Mouse (Mus musculus) stomach, postnatal 0 days (tissue): ENCODE data around the gene Lactb. TPM values are rescaled to one million over a fixed set of nuclear protein-coding genes. Genes with fewer than 3 reads are reported as not detected.
"Not testable (repeated sequence)": the region's sequence is repeated elsewhere in the genome, so short reads cannot be mapped to it uniquely, and the experiment has no call there.

Experiments used
- ATAC-seq: fragments of 200-750 bp; cut with Nextera tagmentation; 2 replicates; pipeline ENCODE4 v1.8.0; 2017; ENCODE audit not compliant: low FRiP score, low TSS enrichment
- DNase-seq: peaks from one replicate; pipeline ENCODE4 v3.0.0-alpha.2; 2016; ENCODE audit warnings: low spot score
- H3K27ac ChIP-seq: fragments of 300-500 bp; sonication (generic); replicated peaks from 2 replicates; pipeline ENCODE4 v1.5.1; 2014; ENCODE audit warnings: mild to moderate bottlenecking, control low read depth
- H3K27me3 ChIP-seq: fragments of 300-500 bp; sonication (generic); 2 replicates; pipeline ENCODE4 v1.6.1; 2014; ENCODE audit warnings: low read length; ENCODE audit not compliant: control insufficient read depth, insufficient read depth
- H3K36me3 ChIP-seq: fragments of 300-500 bp; sonication (generic); 2 replicates; pipeline ENCODE4 v1.6.1; 2014; ENCODE audit warnings: low read length, mixed read lengths; ENCODE audit not compliant: control insufficient read depth, insufficient read depth
- H3K4me1 ChIP-seq: fragments of 300-500 bp; sonication (generic); replicated peaks from 2 replicates; pipeline ENCODE4 v1.6.1; 2014; ENCODE audit warnings: antibody characterized with exemption; ENCODE audit not compliant: control insufficient read depth, insufficient read depth
- H3K4me2 ChIP-seq: fragments of 300-500 bp; sonication (generic); replicated peaks from 2 replicates; pipeline ENCODE4 v1.6.1; 2014; ENCODE audit warnings: low read depth, mild to moderate bottlenecking, control low read depth, moderate library complexity
- H3K4me3 ChIP-seq: fragments of 300-500 bp; sonication (generic); 2 replicates; pipeline ENCODE4 v1.5.1; 2014; ENCODE audit warnings: low read depth, low read length, control low read depth
- H3K9ac ChIP-seq: fragments of 300-500 bp; sonication (generic); 2 replicates; pipeline ENCODE4 v1.6.1; 2014; ENCODE audit warnings: mild to moderate bottlenecking, low read length, control low read depth, mixed read lengths
- H3K9me3 ChIP-seq: fragments of 300-500 bp; sonication (generic); 2 replicates; pipeline ENCODE4 v1.6.1; 2016; ENCODE audit warnings: low read length; ENCODE audit not compliant: control insufficient read depth
- CTCF ChIP-seq: IDR thresholded peaks from 2 replicates; pipeline ENCODE4 v1.5.1; 2016; ENCODE audit warnings: antibody characterized with exemption, low read depth, mild to moderate bottlenecking, moderate library complexity
- EP300 ChIP-seq: optimal IDR thresholded peaks from 2 replicates; pipeline ENCODE3; 2016; ENCODE audit warnings: antibody characterized with exemption
- WGBS: fragments of 180-500 bp; shearing (Covaris S2); extraction: QIAGEN DNeasy Blood & Tissue Kit; methylation state at CpG from one replicate; pipeline ENCODE4 v1.1.7; 2014; 5-methylcytosine and 5-hydroxymethylcytosine counted together
- polyA plus RNA-seq: library from polyadenylated mRNA; unstranded; fragments of >200 nt; fragmentation: Nextera tagmentation; extraction: Ambion mirVana; gene quantifications from 2 replicates; pipeline ENCODE4 v1.2.1, GENCODE M21; 2015

Lactb gene
- polyA plus RNA-seq, 1 experiment from 2014 or later = 12.2 TPM

DNA sequence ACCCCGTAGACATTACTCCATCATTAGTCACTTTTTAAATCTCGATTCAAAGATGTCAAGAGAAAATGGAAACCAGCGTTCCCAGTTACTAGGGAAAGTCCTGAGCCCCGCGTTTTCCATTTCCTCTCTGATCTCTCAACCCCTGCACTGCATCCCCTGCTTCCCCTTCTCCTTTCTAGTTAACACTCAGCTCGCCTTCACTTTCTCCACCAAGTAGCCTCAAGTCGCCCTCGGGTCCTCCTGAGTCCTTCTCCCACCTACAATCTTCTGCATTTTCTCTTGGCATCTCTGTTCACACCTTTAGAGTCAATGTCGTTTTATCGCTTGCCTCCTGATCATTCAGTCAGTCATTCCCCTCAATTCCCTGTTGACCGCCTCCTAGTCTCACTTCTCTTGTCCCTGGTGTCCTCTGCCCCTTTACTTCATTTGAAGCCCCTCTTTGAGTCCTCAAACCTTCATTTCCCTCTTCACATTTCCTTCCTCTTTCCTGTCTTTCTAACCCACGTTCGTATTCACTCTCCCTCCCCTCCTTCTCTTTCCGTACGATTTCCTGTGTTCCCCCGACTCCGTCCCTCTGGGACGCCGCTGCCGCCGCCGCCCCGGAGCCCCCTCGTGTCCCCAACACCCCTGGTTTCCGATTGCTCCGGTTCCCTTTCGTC, 56.5 kb downstream of the Lactb start:
- peak overlapping the region; percentile 92 for H3K4me3 ChIP-seq
- H3K27ac ChIP-seq = peak overlapping the region; percentile 90
- DNase-seq (no peak), ATAC-seq (no peak)
- no peak for TF ChIP-seq EP300
- no peak for TF ChIP-seq CTCF
- peak overlapping the region; percentile 86 for H3K4me2 ChIP-seq
- 2% methylated on average over 27 of the region's 27 CpGs for WGBS
- no peaks in the 10 kb centered on the region for H3K9me3 ChIP-seq
- H3K27me3 ChIP-seq = no peaks in the 10 kb centered on the region
- H3K36me3 ChIP-seq = no peaks in the 10 kb centered on the region
- peak overlapping the region; percentile 91 for H3K9ac ChIP-seq
- H3K4me1 ChIP-seq = no peaks in the 10 kb centered on the region

DNA sequence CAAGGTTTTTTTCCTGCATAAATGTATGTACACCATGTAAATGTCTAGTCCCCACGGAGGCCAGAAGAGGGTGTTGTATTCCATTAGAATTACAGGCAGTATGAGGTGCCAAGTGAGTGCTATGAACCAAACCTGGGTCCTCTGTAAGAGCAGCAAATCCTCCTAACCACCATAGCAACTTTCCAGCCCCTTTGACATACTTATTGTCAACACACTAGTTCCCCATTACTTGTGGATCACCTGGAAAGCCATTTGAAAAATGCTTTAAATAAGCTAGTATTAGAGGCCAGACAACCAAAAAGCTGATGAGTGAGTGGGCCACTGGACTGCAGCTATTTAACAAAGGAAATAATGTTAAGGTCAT, 57.4 kb downstream of the Lactb start:
- 70% methylated on average over 1 of the region's 1 CpGs for WGBS
- no peak for TF ChIP-seq EP300
- peak; percentile 25; the same call in 1 of the 2 replicates for TF ChIP-seq CTCF
- ATAC-seq = no peak
- Histone ChIP-seq H3K36me3 (no peaks in the 10 kb centered on the region), H3K4me3 (peak overlapping the region; percentile 92; the same call in 1 of the 2 replicates), H3K27ac (no peak overlapping the region), H3K9ac (no peak overlapping the region), H3K4me2 (peak overlapping the region; percentile 86), H3K27me3 (no peaks in the 10 kb centered on the region), H3K4me1 (no peaks in the 10 kb centered on the region), H3K9me3 (no peaks in the 10 kb centered on the region)
- no peak for DNase-seq

DNA sequence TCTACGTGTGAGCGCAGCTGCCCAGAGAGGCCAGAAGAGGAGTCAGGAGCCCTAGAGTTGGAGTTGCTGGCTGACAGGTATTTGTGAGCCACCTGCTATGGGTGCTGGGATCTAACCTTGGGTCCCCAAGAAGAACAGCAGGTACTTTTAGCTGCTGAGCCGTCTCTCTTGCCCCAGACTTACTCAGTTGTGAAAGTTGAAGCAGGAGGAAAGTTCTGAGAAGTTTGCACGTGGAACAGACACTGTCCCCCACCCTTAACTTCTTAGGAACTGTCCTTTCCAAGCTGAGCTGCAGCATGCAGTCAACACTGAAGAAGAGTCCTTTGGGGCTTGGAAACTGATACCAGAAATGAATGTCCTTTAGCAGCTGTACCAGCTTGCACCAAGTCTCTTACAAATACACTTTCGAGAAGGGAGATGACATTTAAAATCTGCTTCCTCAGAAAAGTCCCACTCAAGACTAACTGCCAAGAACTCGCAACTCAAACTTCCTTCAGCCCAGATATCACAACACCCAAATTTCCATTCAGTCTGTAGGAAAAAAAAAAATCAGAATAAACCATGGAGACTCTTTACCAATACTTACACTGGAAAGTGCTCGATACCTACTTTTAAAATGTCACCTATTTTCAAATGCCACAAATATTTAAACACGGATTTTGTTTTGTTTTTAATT, 57.9 kb downstream of the Lactb start:
- no peak for DNase-seq
- Histone ChIP-seq H3K27ac (no peak overlapping the region), H3K9ac (no peak overlapping the region), H3K4me2 (no peak overlapping the region), H3K27me3 (no peaks in the 10 kb centered on the region), H3K4me1 (no peaks in the 10 kb centered on the region), H3K9me3 (no peaks in the 10 kb centered on the region), H3K36me3 (no peaks in the 10 kb centered on the region), H3K4me3 (no peak overlapping the region)
- no peak for TF ChIP-seq EP300
- ATAC-seq = no peak
- 84% methylated on average over 8 of the region's 8 CpGs for WGBS

DNA sequence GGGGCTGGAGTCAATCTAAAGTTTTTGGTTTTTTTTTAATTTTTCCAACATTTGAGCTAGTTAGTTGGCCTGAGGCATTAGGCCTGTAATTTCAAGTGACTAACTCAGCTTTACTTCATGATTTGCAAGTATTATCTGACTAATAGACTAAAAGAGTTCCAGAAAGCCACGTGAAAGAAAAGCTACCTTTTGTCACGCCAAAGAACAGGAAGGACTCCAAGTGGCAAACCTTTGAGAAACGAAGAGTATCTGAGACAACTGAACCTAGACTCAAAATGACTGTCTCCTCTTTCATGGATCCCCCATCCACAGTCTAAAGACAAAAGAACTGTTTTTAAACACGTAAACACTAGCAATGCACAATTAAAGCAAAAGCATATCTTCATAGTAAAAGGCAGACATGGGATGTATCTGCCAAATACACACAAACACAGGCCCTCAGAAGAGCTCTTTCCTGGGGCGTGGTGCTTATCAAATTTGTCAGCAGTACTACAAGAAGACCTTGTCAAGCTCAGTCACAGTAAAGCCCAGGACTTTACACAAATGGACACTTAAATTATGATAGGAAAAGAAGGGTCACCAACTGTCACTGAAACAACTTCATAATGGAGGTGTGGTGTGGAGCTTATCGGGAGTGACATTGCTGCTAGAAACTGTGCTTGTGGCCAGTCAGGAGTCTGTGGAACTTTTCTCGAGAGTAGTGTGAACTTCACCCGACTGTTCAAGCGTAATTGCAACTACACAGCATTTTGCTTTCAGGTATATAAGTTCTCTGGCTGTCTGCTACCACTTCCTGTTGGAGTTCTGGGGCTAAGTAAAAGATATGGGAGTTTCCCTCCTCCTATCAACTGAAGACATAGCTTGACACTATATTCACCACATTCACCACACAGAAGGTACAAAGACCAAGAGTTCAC, 59.2 kb downstream of the Lactb start:
- ATAC-seq (no peak), DNase-seq (no peak)
- WGBS = 73% methylated on average over 9 of the region's 9 CpGs
- Histone ChIP-seq H3K27ac (no peak overlapping the region), H3K27me3 (no peaks in the 10 kb centered on the region), H3K9ac (no peak overlapping the region), H3K36me3 (no peaks in the 10 kb centered on the region), H3K4me2 (no peak overlapping the region), H3K4me3 (no peak overlapping the region), H3K4me1 (no peaks in the 10 kb centered on the region), H3K9me3 (no peaks in the 10 kb centered on the region)
- TF ChIP-seq CTCF (no peak), EP300 (no peak)

DNA sequence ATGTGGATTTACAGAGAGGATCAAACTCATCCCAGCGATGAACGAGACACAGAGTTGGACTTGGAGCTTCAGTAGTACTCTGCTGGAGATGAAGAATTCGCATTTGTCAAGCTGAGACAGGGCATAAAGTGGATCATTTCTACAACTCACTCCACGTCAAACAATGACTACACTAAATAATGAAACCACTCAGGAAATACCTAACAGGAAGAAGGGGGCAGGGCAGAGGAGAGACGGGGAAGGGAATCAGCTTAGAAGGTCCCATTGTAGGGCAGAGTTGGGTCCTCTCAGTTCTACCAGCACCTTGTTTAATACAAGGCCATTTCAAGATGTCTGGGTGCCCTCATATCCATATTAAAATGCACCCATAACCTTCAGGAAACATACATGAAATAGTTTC, 59.9 kb downstream of the Lactb start:
- Histone ChIP-seq H3K36me3 (no peaks in the 10 kb centered on the region), H3K27ac (peak overlapping the region; percentile 35; the same call in 1 of the 2 replicates), H3K4me3 (no peak overlapping the region), H3K9ac (no peak overlapping the region), H3K4me1 (no peaks in the 10 kb centered on the region), H3K9me3 (no peaks in the 10 kb centered on the region), H3K4me2 (no peak overlapping the region), H3K27me3 (no peaks in the 10 kb centered on the region)
- WGBS = 54% methylated on average over 5 of the region's 5 CpGs
- no peak for TF ChIP-seq EP300
- TF ChIP-seq CTCF = no peak
- no peak for DNase-seq
- no peak for ATAC-seq

GRCm38 (mm10) chr9:66914540-66914939, 60.7 kb downstream of the Lactb start:
- Histone ChIP-seq H3K27me3 (no peaks in the 10 kb centered on the region), H3K27ac (no peak overlapping the region), H3K9me3 (no peaks in the 10 kb centered on the region), H3K36me3 (no peaks in the 10 kb centered on the region), H3K4me3 (no peak overlapping the region), H3K4me2 (no peak overlapping the region), H3K9ac (no peak overlapping the region), H3K4me1 (no peaks in the 10 kb centered on the region)
- TF ChIP-seq EP300 (no peak), CTCF (no peak)
- ATAC-seq (no peak), DNase-seq (no peak)
- 60% methylated on average over 3 of the region's 3 CpGs for WGBS

DNA sequence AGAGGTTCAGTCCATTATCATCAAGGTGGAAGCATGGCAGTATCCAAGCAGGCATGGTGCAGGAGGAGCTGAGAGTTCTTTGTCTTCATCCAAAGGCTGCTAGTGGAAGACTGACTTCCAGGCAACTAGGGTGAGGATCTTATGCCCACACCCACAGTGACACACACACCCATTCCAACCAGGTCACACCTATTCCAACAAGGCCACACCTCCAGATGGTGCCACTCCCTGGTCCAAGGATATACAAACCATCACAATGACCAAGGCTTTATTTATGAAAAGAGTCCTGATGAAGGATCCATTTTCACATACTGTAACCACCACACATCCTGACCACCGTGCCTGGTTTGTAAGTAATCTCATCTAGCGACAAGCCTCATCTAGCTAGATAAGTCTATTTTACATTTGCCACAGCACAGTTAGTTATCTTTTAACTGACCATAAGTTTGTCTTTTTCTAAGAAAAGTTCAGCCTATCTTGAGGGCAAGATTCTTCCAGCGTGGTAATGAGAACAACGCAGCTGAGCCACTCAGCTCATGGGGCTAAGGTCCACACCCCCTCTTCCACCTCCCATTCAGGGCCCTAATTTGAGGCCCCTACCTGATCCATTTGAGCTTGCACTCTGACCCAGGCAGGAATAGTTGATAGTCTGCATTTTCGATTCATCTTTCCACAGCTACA, 61.9 kb downstream of the Lactb start:
- H3K36me3 ChIP-seq, H3K27me3 ChIP-seq, H3K4me1 ChIP-seq, H3K9me3 ChIP-seq, ATAC-seq, H3K4me3 ChIP-seq, H3K27ac ChIP-seq, H3K4me2 ChIP-seq, H3K9ac ChIP-seq, DNase-seq: not testable (repeated sequence)
- 84% methylated on average over 5 of the region's 5 CpGs for WGBS
